Mouse (Mus musculus) heart, postnatal 0 days (tissue): ENCODE measurements at regions not wholly inside any gene's neighbourhood (a gene's known extent, or its start where the extent isn't known, plus 50 kb on each side); places are given as distances from the start of the nearest gene placed in this dataset.

Experiments
- CTCF ChIP-seq: IDR thresholded peaks from 2 replicates; pipeline ENCODE4 v1.5.1; 2016; ENCODE audit warnings: antibody characterized with exemption, control low read depth, low read depth
- EP300 ChIP-seq: IDR thresholded peaks from 2 replicates; pipeline ENCODE4 v1.6.1; 2016; ENCODE audit warnings: antibody characterized with exemption, low read depth

- TF ChIP-seq CTCF (no peak), EP300 (no peak)
These were observed 256.4 kb upstream of the Ano5 start for GRCm38 (mm10) chr7:51254461-51254860.
